Mouse (Mus musculus) forebrain, embryonic 12.5 days (tissue): ENCODE measurements at regions not wholly inside any gene's neighbourhood (a gene's known extent, or its start where the extent isn't known, plus 50 kb on each side); places are given as distances from the start of the nearest gene placed in this dataset.

Experiments used
- ATAC-seq: fragments of 200-750 bp; cut with Nextera tagmentation; 2 replicates; pipeline ENCODE4 v1.8.0; 2017; ENCODE audit warnings: moderate TSS enrichment; ENCODE audit not compliant: low FRiP score
- H3K27ac ChIP-seq: fragments of 300-500 bp; sonication (generic); 2 replicates; pipeline ENCODE4 v1.5.1; 2016; ENCODE audit warnings: mild to moderate bottlenecking
- H3K27me3 ChIP-seq: fragments of 300-500 bp; sonication (generic); 2 replicates; pipeline ENCODE4 v1.6.1; 2016; ENCODE audit warnings: mild to moderate bottlenecking
- H3K36me3 ChIP-seq: fragments of 300-500 bp; sonication (generic); replicated peaks from 2 replicates; pipeline ENCODE4 v1.6.1; 2016; ENCODE audit warnings: mild to moderate bottlenecking
- H3K4me1 ChIP-seq: fragments of 300-500 bp; sonication (generic); 2 replicates; pipeline ENCODE4 v1.6.1; 2016
- H3K4me2 ChIP-seq: fragments of 300-500 bp; sonication (generic); 2 replicates; pipeline ENCODE4 v1.6.1; 2016; ENCODE audit warnings: mild to moderate bottlenecking, moderate library complexity
- H3K4me3 ChIP-seq: fragments of 300-500 bp; sonication (generic); replicated peaks from 2 replicates; pipeline ENCODE4 v1.5.1; 2016; ENCODE audit warnings: mild to moderate bottlenecking
- H3K9ac ChIP-seq: fragments of 300-500 bp; sonication (generic); 2 replicates; pipeline ENCODE4 v1.6.1; 2016; ENCODE audit warnings: mild to moderate bottlenecking
- H3K9me3 ChIP-seq: fragments of 300-500 bp; sonication (generic); 2 replicates; pipeline ENCODE4 v1.6.1; 2016
- WGBS: fragments of 180-500 bp; shearing (Covaris S2); methylation state at CpG from one replicate; pipeline ENCODE4 v1.1.7; 2016; 5-methylcytosine and 5-hydroxymethylcytosine counted together

GRCm38 (mm10) chr9:85439664-85440063 lies 112.5 kb upstream of the Tent5a start:
- no peak overlapping the region for H3K27ac ChIP-seq
- no peaks in the 10 kb centered on the region for H3K27me3 ChIP-seq
- WGBS, result 32% methylated on average over 1 of the region's 1 CpGs
- no peaks in the 10 kb centered on the region for H3K9me3 ChIP-seq
- no peak overlapping the region for H3K4me3 ChIP-seq
- no peak overlapping the region for H3K4me2 ChIP-seq
- H3K36me3 ChIP-seq, result no peaks in the 10 kb centered on the region
- no peak overlapping the region for H3K9ac ChIP-seq
- peak; percentile 82; the same call in 1 of the 2 replicates for ATAC-seq
- peaks cover 13% of the 10 kb centered on the region for H3K4me1 ChIP-seq

DNA sequence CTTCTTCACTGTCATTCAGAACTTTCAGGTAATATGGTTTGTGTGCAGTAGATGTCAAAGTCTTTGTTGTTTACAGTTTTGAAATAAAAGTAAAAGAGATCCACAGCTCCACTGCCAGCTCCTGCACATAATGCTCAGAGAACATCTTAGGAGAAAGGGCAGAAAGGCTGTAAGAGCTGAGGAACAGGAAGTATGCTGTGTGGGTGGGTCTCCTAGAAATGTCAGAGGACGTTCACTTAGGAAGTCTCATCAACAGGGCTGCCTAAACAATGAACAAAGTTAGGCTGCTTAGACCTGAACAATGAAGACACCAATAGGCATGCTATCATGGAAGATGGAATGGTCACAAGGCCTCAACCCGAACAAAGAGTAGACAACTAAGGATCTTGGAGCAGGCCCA lies 105.1 kb upstream of the Tent5a start:
- H3K4me1 ChIP-seq, result no peaks in the 10 kb centered on the region
- H3K27me3 ChIP-seq, result no peaks in the 10 kb centered on the region
- no peaks in the 10 kb centered on the region for H3K9me3 ChIP-seq
- no peak overlapping the region for H3K4me2 ChIP-seq
- whole genome bisulfite sequencing, result 79% methylated on average over 2 of the region's 2 CpGs
- no peak overlapping the region for H3K4me3 ChIP-seq
- no peak overlapping the region for H3K9ac ChIP-seq
- no peaks in the 10 kb centered on the region for H3K36me3 ChIP-seq
- no peak overlapping the region for H3K27ac ChIP-seq
- ATAC-seq, result no peak

DNA sequence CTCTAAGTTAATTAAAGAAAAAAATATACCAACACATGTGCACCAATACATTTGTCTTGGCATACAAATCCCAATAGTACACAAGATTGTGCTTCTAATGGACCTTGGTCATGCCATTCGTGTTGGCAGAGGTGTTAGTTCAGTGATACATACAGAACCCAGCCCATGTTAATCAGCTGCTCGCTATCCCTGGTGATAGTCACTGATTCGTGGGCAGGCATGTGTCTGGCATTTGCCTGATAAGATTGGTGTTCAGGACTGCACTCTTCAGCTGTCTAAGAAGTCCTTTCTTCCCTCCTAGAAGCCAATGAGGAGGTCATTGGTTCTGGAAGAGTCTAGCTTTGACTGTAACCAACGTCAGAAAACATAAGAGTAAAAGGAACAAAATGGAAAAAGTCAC lies 99.7 kb upstream of the Tent5a start:
- WGBS, result 85% methylated on average over 4 of the region's 4 CpGs
- no peak for ATAC-seq
- Histone ChIP-seq H3K4me1 (no peaks in the 10 kb centered on the region), H3K27ac (no peak overlapping the region), H3K9me3 (no peaks in the 10 kb centered on the region), H3K27me3 (no peaks in the 10 kb centered on the region), H3K36me3 (no peaks in the 10 kb centered on the region), H3K4me3 (no peak overlapping the region), H3K9ac (no peak overlapping the region), H3K4me2 (no peak overlapping the region)

- H3K4me2 ChIP-seq, result no peak overlapping the region
- H3K27ac ChIP-seq, result no peak overlapping the region
- no peaks in the 10 kb centered on the region for H3K4me1 ChIP-seq
- no peak overlapping the region for H3K4me3 ChIP-seq
- ATAC-seq, result no peak
- no peaks in the 10 kb centered on the region for H3K9me3 ChIP-seq
- 86% methylated on average over 2 of the region's 2 CpGs for WGBS
- no peaks in the 10 kb centered on the region for H3K27me3 ChIP-seq
- no peaks in the 10 kb centered on the region for H3K36me3 ChIP-seq
- H3K9ac ChIP-seq, result no peak overlapping the region
Observed at GRCm38 (mm10) chr9:85423908-85424307, 96.8 kb upstream of the Tent5a start.

DNA sequence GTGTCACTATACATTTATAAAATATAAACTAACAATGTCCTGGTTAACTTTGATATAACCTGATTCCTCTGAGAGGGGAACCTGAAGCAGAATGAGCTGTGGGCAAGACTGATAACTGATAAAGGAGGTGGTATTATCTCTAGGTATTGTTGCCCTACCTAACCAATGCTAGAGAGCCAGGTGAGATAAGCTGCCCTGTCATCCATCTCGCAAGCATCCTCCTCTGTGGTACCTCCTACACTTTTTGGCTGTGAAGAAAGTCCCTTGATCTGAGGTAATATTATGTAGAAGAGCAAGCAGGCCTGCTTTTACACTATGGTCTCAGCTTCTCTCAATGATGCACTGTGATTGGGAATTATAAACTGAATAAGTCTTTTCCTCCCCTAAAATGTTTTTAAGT lies 87.2 kb upstream of the Tent5a start:
- no peak overlapping the region for H3K9ac ChIP-seq
- no peaks in the 10 kb centered on the region for H3K9me3 ChIP-seq
- WGBS, result 82% methylated on average over 1 of the region's 1 CpGs
- no peak overlapping the region for H3K4me2 ChIP-seq
- H3K4me3 ChIP-seq, result no peak overlapping the region
- no peak overlapping the region for H3K27ac ChIP-seq
- no peak for ATAC-seq
- H3K36me3 ChIP-seq, result no peaks in the 10 kb centered on the region
- no peaks in the 10 kb centered on the region for H3K4me1 ChIP-seq
- no peaks in the 10 kb centered on the region for H3K27me3 ChIP-seq

GRCm38 (mm10) chr9:85413813-85414212 lies 86.7 kb upstream of the Tent5a start:
- Histone ChIP-seq H3K27ac (no peak overlapping the region), H3K4me1 (no peaks in the 10 kb centered on the region), H3K9me3 (no peaks in the 10 kb centered on the region), H3K4me3 (no peak overlapping the region), H3K36me3 (no peaks in the 10 kb centered on the region), H3K4me2 (no peak overlapping the region), H3K27me3 (no peaks in the 10 kb centered on the region), H3K9ac (no peak overlapping the region)
- 63% methylated on average over 1 of the region's 1 CpGs for WGBS
- ATAC-seq, result no peak

DNA sequence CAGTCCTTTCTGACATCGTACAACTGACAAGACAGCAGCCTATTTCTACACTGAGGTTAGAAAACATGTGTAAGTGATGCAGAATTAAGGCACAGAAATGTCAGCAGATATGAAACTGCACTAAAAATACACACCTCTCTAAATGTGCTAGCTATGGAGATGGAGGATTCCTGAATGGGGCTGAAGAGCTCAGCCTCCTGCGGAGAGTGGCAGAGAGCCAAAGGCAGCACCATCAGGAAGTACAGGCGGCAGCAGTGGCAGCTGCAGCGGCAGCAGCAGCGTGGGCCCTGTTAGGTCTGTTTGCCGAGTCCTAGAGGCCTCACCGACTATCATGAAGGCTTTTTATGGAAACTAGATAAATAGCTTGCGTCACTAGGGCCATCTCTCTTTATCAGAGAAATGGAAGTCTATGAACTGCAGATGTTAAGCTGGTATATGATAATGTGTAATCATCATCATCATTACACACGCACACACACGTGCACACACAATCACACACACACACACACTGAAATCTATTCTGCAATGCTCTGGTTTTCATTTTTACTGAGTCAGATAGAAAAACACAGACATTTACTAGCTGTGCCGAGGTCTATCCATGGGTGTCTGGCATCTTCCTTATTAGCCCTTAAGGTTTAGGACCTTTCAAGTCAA lies 83.6 kb upstream of the Tent5a start:
- Histone ChIP-seq H3K36me3 (no peaks in the 10 kb centered on the region), H3K4me3 (no peak overlapping the region), H3K9ac (no peak overlapping the region), H3K9me3 (no peaks in the 10 kb centered on the region), H3K27me3 (no peaks in the 10 kb centered on the region), H3K4me2 (no peak overlapping the region), H3K27ac (no peak overlapping the region), H3K4me1 (no peaks in the 10 kb centered on the region)
- 70% methylated on average over 11 of the region's 11 CpGs for WGBS
- no peak; the same call in 1 of the 2 replicates for ATAC-seq

DNA sequence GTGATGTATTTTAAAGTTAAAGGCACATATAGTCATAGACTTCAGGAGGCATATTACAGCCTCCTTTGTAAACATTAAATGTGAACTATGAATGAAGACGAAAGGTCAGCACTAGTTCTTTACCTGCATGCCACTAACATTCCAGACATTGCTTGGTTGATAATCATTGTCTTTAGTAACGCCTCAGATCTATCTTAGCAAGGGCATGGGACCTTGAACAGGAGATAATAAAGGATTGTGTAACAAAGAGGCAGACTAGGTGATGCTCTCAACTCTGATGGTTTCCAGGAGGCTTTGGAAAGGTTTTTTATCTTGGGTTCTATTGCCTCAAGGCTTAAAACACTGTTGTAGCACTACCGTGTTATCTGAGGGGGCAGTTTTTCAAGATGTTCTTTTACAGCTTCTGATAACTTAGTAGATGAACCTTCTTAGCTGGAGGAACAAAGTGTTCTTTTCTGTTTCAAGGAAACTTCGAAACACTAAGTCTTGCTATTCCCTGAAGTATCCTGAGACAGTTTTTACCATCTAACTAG lies 82.9 kb upstream of the Tent5a start:
- no peak overlapping the region for H3K4me2 ChIP-seq
- no peaks in the 10 kb centered on the region for H3K4me1 ChIP-seq
- 84% methylated on average over 4 of the region's 4 CpGs for WGBS
- no peak for ATAC-seq
- H3K9ac ChIP-seq, result no peak overlapping the region
- no peaks in the 10 kb centered on the region for H3K9me3 ChIP-seq
- no peaks in the 10 kb centered on the region for H3K27me3 ChIP-seq
- no peak overlapping the region for H3K4me3 ChIP-seq
- H3K27ac ChIP-seq, result no peak overlapping the region
- no peaks in the 10 kb centered on the region for H3K36me3 ChIP-seq

DNA sequence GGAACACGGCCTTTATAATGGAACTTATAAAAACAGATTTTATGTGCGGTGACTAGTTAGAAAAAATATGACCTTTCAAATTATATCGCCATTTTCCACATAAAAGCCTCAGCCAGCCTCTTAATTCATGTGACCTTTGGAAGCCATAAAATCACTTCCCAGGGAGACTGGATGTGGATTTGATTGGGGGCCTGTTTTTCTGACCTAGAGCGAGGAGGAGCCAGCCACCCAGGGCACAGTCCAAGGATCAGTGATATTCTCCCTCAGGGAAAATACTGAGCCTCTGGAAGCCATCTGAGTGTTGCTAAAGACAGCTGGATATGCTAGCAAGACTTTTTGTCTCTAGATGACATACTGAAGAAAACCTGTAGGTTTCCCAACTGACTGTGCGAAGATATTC lies 81.3 kb upstream of the Tent5a start:
- Histone ChIP-seq H3K4me1 (no peaks in the 10 kb centered on the region), H3K9ac (no peak overlapping the region), H3K27me3 (no peaks in the 10 kb centered on the region), H3K4me2 (no peak overlapping the region), H3K27ac (no peak overlapping the region), H3K4me3 (no peak overlapping the region), H3K9me3 (no peaks in the 10 kb centered on the region), H3K36me3 (no peaks in the 10 kb centered on the region)
- WGBS, result 80% methylated on average over 5 of the region's 5 CpGs
- no peak for ATAC-seq

DNA sequence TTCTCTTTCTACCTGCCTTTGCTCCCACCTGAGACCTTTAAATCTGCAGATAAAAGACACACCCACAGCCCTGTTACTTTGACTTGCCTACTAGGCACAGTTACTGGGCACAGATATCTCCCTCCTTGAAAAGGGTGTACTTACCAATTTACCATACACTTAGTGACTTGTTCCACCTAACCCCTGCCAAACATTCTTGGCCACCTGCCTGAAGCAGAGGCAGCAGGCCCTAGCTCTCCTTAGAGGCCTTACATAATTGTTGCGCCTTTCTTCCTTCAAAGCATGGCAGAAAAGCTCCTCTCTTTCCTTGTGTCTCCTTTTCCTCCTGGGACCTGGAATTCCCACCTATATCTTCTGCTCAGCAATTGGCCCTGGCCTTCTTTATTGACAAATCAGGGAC lies 80.4 kb upstream of the Tent5a start:
- Histone ChIP-seq H3K9ac (no peak overlapping the region), H3K27me3 (no peaks in the 10 kb centered on the region), H3K4me2 (no peak overlapping the region), H3K9me3 (no peaks in the 10 kb centered on the region), H3K4me3 (no peak overlapping the region), H3K27ac (no peak overlapping the region), H3K4me1 (no peaks in the 10 kb centered on the region), H3K36me3 (no peaks in the 10 kb centered on the region)
- WGBS, result 93% methylated on average over 1 of the region's 1 CpGs
- ATAC-seq, result no peak

- Histone ChIP-seq H3K27me3 (no peaks in the 10 kb centered on the region), H3K9me3 (no peaks in the 10 kb centered on the region), H3K27ac (no peak overlapping the region), H3K4me3 (no peak overlapping the region), H3K4me2 (no peak overlapping the region), H3K4me1 (no peaks in the 10 kb centered on the region), H3K36me3 (no peaks in the 10 kb centered on the region), H3K9ac (no peak overlapping the region)
- WGBS, result 81% methylated on average over 1 of the region's 1 CpGs
- no peak for ATAC-seq
Observed at GRCm38 (mm10) chr9:85401736-85402135, 74.6 kb upstream of the Tent5a start.

GRCm38 (mm10) chr9:85400600-85401313 lies 73.6 kb upstream of the Tent5a start:
- Histone ChIP-seq H3K9ac (no peak overlapping the region), H3K27ac (no peak overlapping the region), H3K4me1 (no peaks in the 10 kb centered on the region), H3K4me3 (no peak overlapping the region), H3K4me2 (no peak overlapping the region), H3K36me3 (no peaks in the 10 kb centered on the region), H3K9me3 (no peaks in the 10 kb centered on the region), H3K27me3 (no peaks in the 10 kb centered on the region)
- ATAC-seq, result no peak; the same call in 1 of the 2 replicates
- 77% methylated on average over 12 of the region's 12 CpGs for WGBS

- Histone ChIP-seq H3K27ac (no peak overlapping the region), H3K4me3 (no peak overlapping the region), H3K9ac (no peak overlapping the region), H3K4me1 (no peaks in the 10 kb centered on the region), H3K4me2 (no peak overlapping the region), H3K36me3 (no peaks in the 10 kb centered on the region), H3K27me3 (no peaks in the 10 kb centered on the region), H3K9me3 (no peaks in the 10 kb centered on the region)
- 74% methylated on average over 6 of the region's 6 CpGs for WGBS
- no peak for ATAC-seq
Observed at GRCm38 (mm10) chr9:85394975-85395374, 67.8 kb upstream of the Tent5a start.
